Mouse (Mus musculus) MEL (cell line): ENCODE measurements at regions not wholly inside any gene's neighbourhood (a gene's known extent, or its start where the extent isn't known, plus 50 kb on each side); places are given as distances from the start of the nearest gene placed in this dataset.

Source experiments
- CTCF ChIP-seq, 3 experiments: IDR thresholded peaks in 2 of 3; conservative IDR thresholded peaks in 1 of 3; 2 replicates each; pipeline ENCODE4 v1.5.1; 2011 to 2012; ENCODE audit warnings: low read length in 3 of 3, low read depth in 2 of 3, mild to moderate bottlenecking in 2 of 3, improper control_type of control experiment in 1 of 3, inconsistent platforms in 1 of 3, mixed read lengths in 1 of 3, moderate library complexity in 1 of 3; ENCODE audit not compliant: control insufficient read depth in 1 of 3, insufficient read depth in 1 of 3, poor library complexity in 1 of 3, severe bottlenecking in 1 of 3
- GATA1 ChIP-seq: IDR thresholded peaks from 2 replicates; pipeline ENCODE4 v1.6.1; 2011; ENCODE audit warnings: low read depth, low read length, improper control_type of control experiment
- HCFC1 ChIP-seq: IDR thresholded peaks from 2 replicates; pipeline ENCODE4 v1.6.1; 2012; ENCODE audit warnings: low read depth, mild to moderate bottlenecking, inconsistent platforms, low read length, improper control_type of control experiment, moderate library complexity
- POLR2AphosphoS2 ChIP-seq: IDR thresholded peaks from 2 replicates; pipeline ENCODE4 v1.6.1; 2011; ENCODE audit warnings: low read length, improper control_type of control experiment

- TF ChIP-seq CTCF (IDR thresholded peaks at IDR 0.05 in 2 of 3, conservative IDR thresholded peaks at IDR 0.05 in 1 of 3; ENCODE audit: control insufficient read depth in 1 of 3, insufficient read depth in 1 of 3, low read depth in 2 of 3, low read length in 3 of 3, poor library complexity in 1 of 3, severe bottlenecking in 1 of 3): no peak
- no peak for TF ChIP-seq HCFC1
- TF ChIP-seq POLR2AphosphoS2: no peak
- TF ChIP-seq GATA1: no peak
Observed at GRCm38 (mm10) chr6:31171831-31172569, 213.1 kb upstream of the Klf14 start.
